Mouse (Mus musculus) NIH3T3 (cell line): ENCODE data around the gene Crat.
A peak's percentile ranks its signal among the peaks of the same experiment; 100 is the strongest.

Experiments used
- DNase-seq: peaks from one replicate; pipeline ENCODE4 v3.0.0-alpha.2; 2012; ENCODE audit warnings: low read depth

The Crat gene

GRCm38 (mm10) chr2:30415157-30415935, at the start of gene Crat:
TSS of gene Crat (minus strand) at chr2:30415813.
- DNase-seq: peak; percentile 90

- no peak for DNase-seq
Observed at GRCm38 (mm10) chr2:30464411-30464810, 48.8 kb upstream of the Crat start.

DNA sequence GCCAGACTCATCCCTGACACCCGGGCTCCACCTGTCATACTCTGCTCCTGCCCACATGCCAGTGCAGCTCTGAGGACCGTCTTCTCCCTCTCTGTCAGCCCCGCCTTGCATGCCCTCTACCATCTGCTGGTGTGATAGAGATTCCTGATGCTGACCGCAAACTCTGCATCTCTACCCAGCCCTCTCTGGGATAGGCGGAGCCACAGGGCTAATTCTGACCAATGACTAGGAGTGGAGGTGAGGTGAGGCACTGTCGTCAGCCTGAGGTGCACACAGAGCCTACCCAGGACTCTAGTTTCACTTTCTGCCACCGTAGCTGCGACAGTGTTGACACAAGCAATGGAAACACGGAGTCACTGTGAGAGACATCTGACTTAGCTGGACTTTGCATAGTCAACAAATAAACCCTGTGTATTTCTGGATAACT, 48.3 kb upstream of the Crat start:
- DNase-seq: peak; percentile 76

- no peak for DNase-seq
Observed at GRCm38 (mm10) chr2:30463341-30463761, 47.7 kb upstream of the Crat start.

GRCm38 (mm10) chr2:30459241-30459640, 43.6 kb upstream of the Crat start:
- no peak for DNase-seq

DNA sequence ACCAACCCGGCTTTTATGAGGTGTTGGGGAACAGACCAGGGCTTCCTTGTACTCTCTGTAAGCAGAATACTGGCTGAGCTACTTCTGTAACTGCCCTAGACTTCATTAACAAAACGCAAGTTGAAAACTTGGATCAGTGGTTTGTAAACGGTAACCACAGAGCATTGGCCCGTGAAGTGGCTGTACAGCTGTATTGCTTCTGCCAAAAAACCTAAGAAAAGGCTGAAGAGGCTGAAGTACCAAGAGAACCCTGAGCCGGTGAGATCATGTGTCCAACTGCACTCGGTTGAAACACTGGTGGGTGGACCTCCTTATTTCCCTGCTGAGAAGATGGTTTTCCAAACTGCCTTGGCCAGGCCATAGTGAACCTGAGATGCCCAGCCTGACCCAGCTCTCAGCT, 42.7 kb upstream of the Crat start:
- no peak for DNase-seq

DNA sequence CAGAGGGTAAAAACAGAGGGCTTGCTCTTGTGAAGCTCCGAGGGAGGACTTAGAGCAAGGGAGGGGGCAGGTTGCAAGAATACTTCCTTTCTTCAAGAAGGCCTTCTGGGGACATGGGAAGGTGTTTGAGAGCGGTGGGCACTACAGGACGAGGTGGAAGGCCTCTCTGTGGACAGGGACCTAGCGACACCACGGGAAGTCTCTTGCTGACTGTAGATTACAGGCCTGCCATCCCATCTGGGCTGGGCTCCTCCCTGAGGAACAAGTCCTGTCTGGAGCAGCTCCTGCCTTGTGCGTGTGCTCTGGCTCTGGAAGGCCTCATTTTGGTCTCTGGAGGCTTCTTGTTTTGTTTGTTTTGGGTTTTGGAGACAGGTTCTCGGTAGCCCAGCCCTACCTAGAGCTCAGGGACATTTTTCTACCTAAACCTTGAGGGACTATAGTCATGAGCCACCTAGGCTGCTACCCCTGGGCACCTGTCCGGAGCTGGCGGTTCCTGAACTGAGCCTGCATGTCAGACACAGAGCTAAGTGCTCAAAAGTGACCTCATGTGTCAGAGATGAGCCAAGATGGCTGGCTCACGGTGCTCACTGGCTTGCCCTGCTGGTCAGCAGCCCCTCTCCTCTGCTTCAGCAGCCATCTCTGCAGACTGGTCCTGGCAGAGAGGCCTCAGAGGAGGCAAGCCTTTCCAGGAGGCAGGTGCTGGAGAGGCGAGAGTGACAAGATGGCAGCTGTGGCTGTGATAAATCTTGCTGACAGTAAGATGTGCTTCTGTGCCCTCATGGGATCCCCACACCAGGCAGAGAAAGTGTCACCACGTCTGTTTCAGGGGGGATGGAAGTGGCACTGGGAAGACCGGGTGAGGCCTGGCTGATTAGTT, 40.7 kb upstream of the Crat start:
- no peak for DNase-seq

GRCm38 (mm10) chr2:30454587-30454986, 39.0 kb upstream of the Crat start:
- no peak for DNase-seq

DNA sequence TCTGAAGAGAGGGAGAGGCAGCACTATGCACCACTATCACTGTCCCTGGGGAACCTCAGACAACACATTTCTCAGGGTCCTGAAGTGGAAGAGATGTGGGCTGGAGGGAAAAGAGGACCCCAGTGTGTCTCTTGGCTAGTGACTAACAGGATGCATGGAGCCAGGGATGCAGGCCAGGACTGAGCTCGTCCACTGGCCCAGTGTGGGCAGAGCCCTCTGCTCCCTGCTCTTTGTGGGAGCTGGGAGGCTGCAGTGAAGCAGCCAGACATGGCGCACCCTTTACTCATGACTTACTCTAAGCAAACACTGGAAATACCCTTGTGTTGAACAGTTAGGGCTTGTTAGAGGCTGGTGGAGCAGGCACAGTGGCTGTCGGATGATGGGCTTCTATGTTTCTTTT, 38.0 kb upstream of the Crat start:
- peak; percentile 70 for DNase-seq

DNA sequence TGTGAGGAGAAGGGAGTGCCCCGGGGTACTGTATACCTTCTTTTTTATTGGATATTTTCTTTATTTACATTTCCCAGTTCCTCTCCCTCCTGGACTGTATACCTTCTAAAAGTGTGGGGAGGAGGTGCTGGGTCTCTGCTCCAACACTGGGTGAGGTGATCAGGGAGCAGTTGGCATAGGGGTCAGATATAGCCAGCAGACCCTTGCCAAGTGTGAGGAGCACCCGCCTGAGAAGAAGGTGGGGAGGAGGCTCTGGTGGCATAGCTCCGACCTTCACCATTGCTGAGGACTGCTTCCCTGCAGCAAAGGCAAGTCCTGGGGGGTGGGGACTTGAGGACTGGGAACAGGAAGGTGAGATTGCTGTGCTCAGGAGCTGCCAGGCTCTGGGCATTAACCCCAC, 35.9 kb upstream of the Crat start:
- DNase-seq: no peak

DNA sequence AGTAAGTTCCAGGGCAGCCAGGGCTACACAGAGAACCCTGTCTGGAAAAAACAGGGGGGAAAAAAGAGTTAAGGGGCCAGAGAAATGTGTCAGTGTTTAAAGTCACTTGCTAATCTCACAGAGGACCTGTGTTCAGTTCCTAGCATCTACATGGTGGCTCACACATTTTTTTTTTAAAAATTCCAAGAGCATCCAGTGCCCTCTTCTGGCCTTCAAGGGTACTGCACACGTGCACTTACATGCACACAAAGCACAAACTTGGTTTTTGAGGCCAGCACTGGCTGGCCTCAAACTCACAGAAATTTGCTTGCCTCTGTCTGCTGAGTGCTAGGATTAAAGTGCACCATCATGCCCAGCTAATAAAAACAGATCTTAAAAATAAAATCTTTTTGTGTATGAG, 34.9 kb upstream of the Crat start:
- peak; percentile 44 for DNase-seq

DNA sequence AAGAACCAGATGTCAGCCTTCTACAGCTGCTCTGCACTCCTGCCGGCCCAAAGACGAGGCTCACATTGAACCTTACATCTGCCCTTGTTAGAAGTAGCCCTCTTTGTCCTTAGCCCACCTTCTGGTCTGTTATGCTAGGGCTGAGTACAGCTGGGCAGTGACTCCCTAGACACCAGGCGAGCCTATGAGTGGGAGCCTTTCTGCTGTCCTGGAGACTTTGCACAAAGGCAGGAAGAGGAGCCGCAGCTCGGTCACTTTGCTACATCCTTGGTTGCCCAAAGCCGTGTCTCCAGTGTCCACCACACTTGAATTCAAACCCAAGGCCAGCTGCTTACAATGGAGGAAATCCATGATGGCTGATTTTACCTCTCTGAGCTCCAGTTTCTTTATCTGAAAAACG, 32.8 kb upstream of the Crat start:
- no peak for DNase-seq

- no peak for DNase-seq
Observed at GRCm38 (mm10) chr2:30446891-30447826, 31.5 kb upstream of the Crat start.

- peak; percentile 88 for DNase-seq
Observed at GRCm38 (mm10) chr2:30445312-30445711, 29.7 kb upstream of the Crat start.

- no peak for DNase-seq
Observed at GRCm38 (mm10) chr2:30444450-30444849, 28.8 kb upstream of the Crat start.

DNA sequence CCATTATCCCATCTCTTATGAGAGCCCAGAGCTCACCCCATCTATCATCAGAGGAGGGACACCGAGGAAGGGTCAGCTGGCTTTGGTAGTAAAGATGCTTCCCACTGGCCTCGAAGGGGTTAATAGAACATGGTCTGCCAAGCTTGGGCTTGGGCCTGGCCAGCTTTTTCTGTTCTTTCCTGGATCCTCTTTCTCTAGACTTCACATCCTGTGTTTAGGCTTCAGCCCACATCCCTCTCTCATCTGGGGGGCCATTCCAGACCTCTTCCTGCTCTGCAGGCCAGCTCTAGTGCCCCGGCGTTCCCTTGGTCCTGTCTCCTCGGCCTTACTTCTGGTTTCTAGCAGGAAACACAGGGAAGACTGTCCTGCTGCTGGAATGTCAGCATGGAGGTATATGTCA, 28.4 kb upstream of the Crat start:
- no peak for DNase-seq

DNA sequence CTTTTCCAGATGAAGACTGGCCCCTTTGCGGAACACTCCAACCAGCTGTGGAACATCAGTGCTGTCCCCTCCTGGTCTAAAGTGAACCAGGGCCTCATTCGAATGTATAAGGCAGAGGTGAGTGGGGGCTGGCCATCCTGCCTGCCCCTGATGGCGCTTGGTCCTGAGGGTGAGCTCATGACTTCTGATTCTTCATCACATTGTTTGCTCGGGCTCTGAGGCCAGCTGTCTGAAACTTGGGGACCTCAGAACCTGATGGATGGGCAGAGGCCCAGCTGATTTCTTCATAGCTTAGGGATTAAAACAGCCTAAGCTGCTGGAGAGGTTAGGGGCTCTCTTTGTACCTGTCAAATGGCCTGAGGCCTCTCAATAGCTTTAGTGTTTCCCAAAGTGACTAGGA, 27.7 kb upstream of the Crat start:
- peak; percentile 39 for DNase-seq

GRCm38 (mm10) chr2:30442498-30442890, 26.9 kb upstream of the Crat start:
- DNase-seq: peak; percentile 62

DNA sequence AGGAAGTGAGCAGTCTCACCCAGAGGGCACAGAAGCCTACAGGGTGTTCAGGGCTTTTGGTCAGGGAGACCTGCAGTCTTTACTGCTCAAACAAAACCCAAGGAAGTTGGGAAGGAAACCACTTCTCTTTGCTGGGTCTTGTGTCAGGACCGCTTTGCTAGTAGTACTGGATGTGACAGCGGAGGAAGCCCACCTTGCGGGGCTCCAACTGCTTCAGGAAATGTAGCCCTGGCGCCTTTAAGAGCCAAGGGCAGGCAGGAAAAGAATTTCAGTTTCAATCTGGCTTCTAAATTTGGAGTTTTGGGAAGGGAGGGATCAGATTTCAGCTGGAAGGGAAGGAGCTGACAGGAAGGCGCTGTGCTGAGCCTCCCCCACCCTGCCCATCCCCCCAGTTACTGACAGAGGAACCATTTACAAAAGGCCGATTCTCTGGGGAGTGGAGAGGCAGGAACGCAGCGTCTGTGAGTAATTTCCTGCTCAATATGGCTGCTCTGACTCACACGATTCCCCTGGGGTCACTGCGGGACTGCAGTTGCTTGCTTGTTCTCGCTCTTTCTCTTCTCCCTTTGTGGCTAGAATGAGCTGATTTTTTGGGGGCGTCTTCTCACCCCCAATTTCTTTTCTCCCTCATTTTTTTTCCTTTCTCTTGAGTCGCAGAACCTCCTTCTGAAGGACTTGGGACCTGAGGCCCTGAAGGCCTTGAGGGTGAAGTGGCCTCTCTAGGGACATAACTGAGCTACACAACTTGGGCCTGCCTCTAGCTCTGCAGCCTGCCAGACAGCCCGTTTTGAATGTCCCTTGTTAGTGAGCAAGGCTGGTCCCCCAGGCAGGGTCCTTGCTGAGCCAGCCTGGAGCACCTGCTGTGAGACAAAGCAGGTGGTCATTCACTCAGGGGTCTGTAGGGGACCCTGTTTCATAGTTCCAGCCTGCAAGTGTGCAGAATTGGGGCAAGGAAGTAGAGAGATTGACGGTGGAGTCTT, 26.2 kb upstream of the Crat start:
- DNase-seq: peak; percentile 100

GRCm38 (mm10) chr2:30440701-30441517, 25.3 kb upstream of the Crat start:
- DNase-seq: peak; percentile 95
